In the genomic region with DNA sequence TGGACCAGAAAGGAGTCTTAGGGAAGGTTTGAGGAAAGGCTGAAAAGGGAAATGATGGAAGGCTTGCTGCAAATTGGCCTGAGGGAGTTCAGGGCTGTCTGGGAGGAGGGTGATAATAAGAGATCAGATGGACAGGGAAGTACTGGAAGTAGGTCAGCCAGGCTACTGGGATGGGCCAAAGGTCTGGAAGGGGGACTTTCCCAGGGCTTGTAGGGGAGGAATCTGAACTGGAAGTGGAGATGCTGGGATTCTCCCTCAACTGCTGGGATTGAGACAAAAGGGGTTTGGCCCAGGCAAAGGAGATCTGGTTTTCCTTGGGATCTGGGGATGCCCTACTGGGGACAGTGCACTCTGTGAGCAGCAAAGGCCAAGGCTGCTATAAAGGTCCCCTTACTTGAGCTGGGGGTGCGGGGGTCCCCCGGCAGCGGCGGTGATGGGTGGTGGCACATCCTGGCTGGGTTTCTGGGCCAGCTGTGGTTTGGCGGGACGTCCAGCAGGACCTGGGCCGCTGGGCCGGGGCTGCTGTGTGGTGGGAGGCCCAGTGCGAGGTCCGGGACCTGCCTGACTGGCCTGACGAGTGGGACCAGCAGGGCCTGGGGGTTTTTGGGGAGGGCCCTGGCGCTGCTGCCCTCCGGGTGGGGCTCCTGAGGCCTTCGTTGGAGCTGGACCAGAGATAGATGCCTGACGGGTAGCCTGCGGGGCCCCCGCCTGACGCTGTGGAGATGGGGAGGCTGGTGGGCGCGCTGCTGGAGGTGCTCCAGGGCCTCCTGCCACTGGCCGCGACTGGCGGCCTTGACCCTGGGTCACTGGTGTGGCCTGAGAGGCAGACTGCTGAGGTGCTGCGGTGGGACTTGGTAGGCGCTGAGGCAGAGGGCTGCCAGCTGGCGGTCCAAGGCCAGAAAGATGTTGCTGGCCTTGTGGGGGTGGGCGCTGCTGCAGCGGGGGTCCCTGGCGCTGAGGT, we compare ENCODE assay signal across 9 mouse cellular contexts. TPM values are rescaled to one million over a fixed set of nuclear protein-coding genes. Genes with fewer than 3 reads are reported as not detected.
DNase-seq lines count a peak whose midpoint lies in the region; ATAC-seq lines count a peak whose summit lies in the region.
"Had no signal": no experiment of that assay in that cellular context is flagged by ENCODE, and none has a peak within 500 bp of the region (broad histone marks: within the 10 kb centered on the region; RNA-seq: fewer than 3 reads in every experiment).

No protein-coding gene starts in this region.

- H3K4me2 ChIP-seq in midbrain, embryonic 11.5 days = no peak overlapping the region
- H3K4me2 ChIP-seq in midbrain, embryonic 14.5 days (ENCODE audit: low read length) = no peak overlapping the region
- peak overlapping the region; percentile 19; the same call in 1 of the 2 replicates for H3K4me2 ChIP-seq in stomach, embryonic 16.5 days (ENCODE audit: low read depth, low read length)

- H3K4me1 ChIP-seq in midbrain, embryonic 11.5 days (ENCODE audit: control insufficient read depth, insufficient read depth, low read length) = no peaks in the 10 kb centered on the region
- H3K4me1 ChIP-seq in midbrain, embryonic 14.5 days (ENCODE audit: control insufficient read depth, insufficient read depth, low read length) = no peaks in the 10 kb centered on the region
- H3K4me1 ChIP-seq in stomach, embryonic 16.5 days (ENCODE audit: control insufficient read depth, insufficient read depth, low read length) = peaks cover 3% of the 10 kb centered on the region; the same call in 1 of the 2 replicates

- no peaks in the 10 kb centered on the region for H3K36me3 ChIP-seq in midbrain, embryonic 11.5 days (ENCODE audit: control insufficient read depth, insufficient read depth, low read length)
- peaks cover 21% of the 10 kb centered on the region; the same call in 1 of the 2 replicates for H3K36me3 ChIP-seq in midbrain, embryonic 14.5 days (ENCODE audit: control insufficient read depth, insufficient read depth, low read length)
- peaks cover 6% of the 10 kb centered on the region; the same call in 1 of the 2 replicates for H3K36me3 ChIP-seq in stomach, embryonic 16.5 days (ENCODE audit: control insufficient read depth, insufficient read depth, low read length)

- ATAC-seq in midbrain, embryonic 11.5 days (ENCODE audit: low FRiP score) = peak; percentile 38; the same call in 1 of the 2 replicates
- no peak for ATAC-seq in midbrain, embryonic 14.5 days (ENCODE audit: low FRiP score, low TSS enrichment)
- ATAC-seq in stomach, embryonic 16.5 days (ENCODE audit: insufficient read depth, low FRiP score) = no peak; the same call in none of the 2 replicates

- peak; percentile 22 to 37 for DNase-seq in cerebellum, postnatal 10 days
- DNase-seq in cerebellum, adult 18-20 months = no peak
- no peak for DNase-seq in midbrain, embryonic 11.5 days (ENCODE audit: low spot score, missing footprints)
- DNase-seq in midbrain, embryonic 14.5 days = no peak
- peak; percentile 17 for DNase-seq in heart, postnatal 4 days
- no peak for DNase-seq in layer of hippocampus, adult 18-20 months (ENCODE audit: low spot score in 2 of 2)
- no peak for DNase-seq in right cerebral cortex, postnatal 14 days

- no peak overlapping the region for H3K4me3 ChIP-seq in midbrain, embryonic 11.5 days (ENCODE audit: low read depth, low read length)
- no peak overlapping the region for H3K4me3 ChIP-seq in midbrain, embryonic 14.5 days (replicated peaks; ENCODE audit: low read depth, low read length)
- no peak overlapping the region for H3K4me3 ChIP-seq in stomach, embryonic 16.5 days (replicated peaks; ENCODE audit: low read length)

- H3K9me3 ChIP-seq in midbrain, embryonic 11.5 days (ENCODE audit: control insufficient read depth, low read length) = no peaks in the 10 kb centered on the region
- H3K9me3 ChIP-seq in midbrain, embryonic 14.5 days (ENCODE audit: control insufficient read depth, low read length) = no peaks in the 10 kb centered on the region
- no peaks in the 10 kb centered on the region; the same call in 1 of the 2 replicates for H3K9me3 ChIP-seq in stomach, embryonic 16.5 days (replicated peaks; ENCODE audit: control insufficient read depth, low read length)
- H3K9me3 ChIP-seq: megakaryocyte, embryonic 14.5 days had no signal

- no peak overlapping the region for H3K27ac ChIP-seq in midbrain, embryonic 11.5 days (ENCODE audit: low read depth, low read length)
- H3K27ac ChIP-seq in midbrain, embryonic 14.5 days (replicated peaks; ENCODE audit: low read depth, low read length) = no peak overlapping the region
- H3K27ac ChIP-seq in stomach, embryonic 16.5 days (ENCODE audit: low read length) = no peak overlapping the region

- WGBS in midbrain, embryonic 11.5 days = 46% methylated on average over 27 of the region's 29 CpGs
- 56% methylated on average over 29 of the region's 29 CpGs for WGBS in midbrain, embryonic 14.5 days
- 26% methylated on average over 23 of the region's 29 CpGs for WGBS in stomach, embryonic 16.5 days

- no peak overlapping the region for H3K9ac ChIP-seq in midbrain, embryonic 11.5 days (ENCODE audit: low read length)
- H3K9ac ChIP-seq in midbrain, embryonic 14.5 days (replicated peaks; ENCODE audit: low read length) = no peak overlapping the region
- H3K9ac ChIP-seq in stomach, embryonic 16.5 days (ENCODE audit: low read length) = no peak overlapping the region

- H3K27me3 ChIP-seq in midbrain, embryonic 11.5 days (ENCODE audit: control insufficient read depth, insufficient read depth, low read length) = no peaks in the 10 kb centered on the region
- no peaks in the 10 kb centered on the region for H3K27me3 ChIP-seq in midbrain, embryonic 14.5 days (ENCODE audit: control insufficient read depth, insufficient read depth, low read length)
- H3K27me3 ChIP-seq in stomach, embryonic 16.5 days (ENCODE audit: control insufficient read depth, insufficient read depth, low read length) = no peaks in the 10 kb centered on the region

RNA-seq across cellular contexts. Expression of gene Timp1, which starts 7.6 kb away (rescaled TPM):
- 8.1 and 8.4 TPM in 2 replicates for polyA plus RNA-seq in midbrain, embryonic 11.5 days (2014; fragmentation: Nextera tagmentation; extraction: Ambion mirVana)
- 1.9 and 3.5 TPM in 2 replicates for polyA plus RNA-seq in midbrain, embryonic 14.5 days (2014; fragmentation: Nextera tagmentation; extraction: Ambion mirVana)
- total RNA-seq in heart, postnatal 4 days (2021) = 10 to 100 TPM; 19.8 to 21.1 TPM
- 18.8 and 19.3 TPM in 2 replicates for polyA plus RNA-seq in stomach, embryonic 16.5 days (2015; fragmentation: Nextera tagmentation; extraction: Ambion mirVana)
- total RNA-seq in layer of hippocampus, adult 18-20 months (2021) = not detected

RNA-seq across cellular contexts. Expression of gene Syn1, which starts 58.4 kb away (rescaled TPM):
- polyA plus RNA-seq in midbrain, embryonic 11.5 days (2014; fragmentation: Nextera tagmentation; extraction: Ambion mirVana) = 11.9 and 14.8 TPM in 2 replicates
- polyA plus RNA-seq in midbrain, embryonic 14.5 days (2014; fragmentation: Nextera tagmentation; extraction: Ambion mirVana) = 55.7 and 66.9 TPM in 2 replicates
- under 1 TPM; 0.29 to 0.41 TPM for total RNA-seq in heart, postnatal 4 days (2021)
- polyA plus RNA-seq in stomach, embryonic 16.5 days (2015; fragmentation: Nextera tagmentation; extraction: Ambion mirVana) = 0.87 and 1.1 TPM in 2 replicates
- total RNA-seq in layer of hippocampus, adult 18-20 months (2021) = 100 to 1,000 TPM; 418 to 424 TPM

Comparison
In these comparisons a context has a peak if more than half of its experiments do, and no peak if none do; other contexts are left out.
1. DNase-seq: peak in cerebellum, postnatal 10 days (2 of 2) and heart, postnatal 4 days (single experiment); none in cerebellum, adult 18-20 months (0 of 2), midbrain, embryonic 11.5 days (single experiment), midbrain, embryonic 14.5 days (single experiment), layer of hippocampus, adult 18-20 months (0 of 2) and right cerebral cortex, postnatal 14 days (single experiment).